Mouse (Mus musculus): ENCODE measurements around the gene Apol7a. TPM values are rescaled to one million over a fixed set of nuclear protein-coding genes. Genes with fewer than 3 reads are reported as not detected.

The Apol7a gene
- polyA plus RNA-seq, 1 experiment from 2014 or later: not detected

- no peak for ATAC-seq (ENCODE audit: insufficient read depth)
- Histone ChIP-seq H3K9ac (no peak overlapping the region), H3K27me3 (ENCODE audit: insufficient read depth, low read length) (no peaks in the 10 kb centered on the region), H3K4me1 (ENCODE audit: insufficient read depth) (peaks cover 5% of the 10 kb centered on the region), H3K9me3 (ENCODE audit: low read depth, low read length) (no peaks in the 10 kb centered on the region), H3K4me3 (ENCODE audit: low read depth, low read length) (no peak overlapping the region), H3K36me3 (ENCODE audit: insufficient read depth) (no peaks in the 10 kb centered on the region), H3K4me2 (no peak overlapping the region), H3K27ac (ENCODE audit: low read depth) (no peak overlapping the region)
- TF ChIP-seq CTCF (IDR thresholded peaks at IDR 0.05; ENCODE audit: low read depth): no peak
- DNase-seq: no peak
- 53% methylated on average over 7 of the region's 7 CpGs for WGBS
Measured at GRCm38 (mm10) chr15:77338451-77338850, 60.5 kb downstream of the Apol7a start.

Other genes starting within 250 kb of the Apol7a start
- gene Rbfox2, start 92.1 kb downstream of the Apol7a start, polyA plus RNA-seq (2014; fragmentation: Nextera tagmentation; extraction: Ambion mirVana): 51.9 and 55.8 TPM in 2 replicates
- gene Apol9a, start 12.0 kb upstream of the Apol7a start, polyA plus RNA-seq (2014; fragmentation: Nextera tagmentation; extraction: Ambion mirVana): not detected in 2 replicates
- gene Apol7b, start 48.4 kb upstream of the Apol7a start, polyA plus RNA-seq (2014; fragmentation: Nextera tagmentation; extraction: Ambion mirVana): not detected in 2 replicates
- not detected in 2 replicates for gene Apol10a, start 77.9 kb upstream of the Apol7a start, polyA plus RNA-seq (2014; fragmentation: Nextera tagmentation; extraction: Ambion mirVana)
- gene Apol11a, start 109.2 kb upstream of the Apol7a start, polyA plus RNA-seq (2014; fragmentation: Nextera tagmentation; extraction: Ambion mirVana): not detected in 2 replicates
- not detected in 2 replicates for gene Apol7c, start 134.2 kb upstream of the Apol7a start, polyA plus RNA-seq (2014; fragmentation: Nextera tagmentation; extraction: Ambion mirVana)
- gene 1700025B11Rik, start 162.8 kb upstream of the Apol7a start, polyA plus RNA-seq (2014; fragmentation: Nextera tagmentation; extraction: Ambion mirVana): not detected in 2 replicates
- gene Apol10b, start 197.0 kb upstream of the Apol7a start, polyA plus RNA-seq (2014; fragmentation: Nextera tagmentation; extraction: Ambion mirVana): 0.08 TPM in 1 of 2 replicates, not detected in the other
- gene Gm36245, start 200.1 kb upstream of the Apol7a start, polyA plus RNA-seq (2014; fragmentation: Nextera tagmentation; extraction: Ambion mirVana): not detected in 2 replicates
- 0.09 TPM in 1 of 2 replicates, not detected in the other for gene Apol11b, start 244.2 kb upstream of the Apol7a start, polyA plus RNA-seq (2014; fragmentation: Nextera tagmentation; extraction: Ambion mirVana)

All from lung, embryonic 14.5 days (tissue).